Mouse (Mus musculus): ENCODE data around the gene Krtap3-1. TPM values are rescaled to one million over a fixed set of nuclear protein-coding genes. Genes with fewer than 3 reads are reported as not detected.

Krtap3-1 gene
- polyA plus RNA-seq, 1 experiment from 2014 or later, result not detected

Other genes with a start within 250 kb of the Krtap3-1 start
- gene Krt25, start 243.7 kb downstream of the Krtap3-1 start, polyA plus RNA-seq (2015; fragmentation: Nextera tagmentation; extraction: Ambion mirVana), result 0.08 TPM in 1 of 2 replicates, not detected in the other
- not detected in 2 replicates for gene Krt26, start 228.7 kb downstream of the Krtap3-1 start, polyA plus RNA-seq (2015; fragmentation: Nextera tagmentation; extraction: Ambion mirVana)
- not detected in 2 replicates for gene Krt27, start 215.5 kb downstream of the Krtap3-1 start, polyA plus RNA-seq (2015; fragmentation: Nextera tagmentation; extraction: Ambion mirVana)
- gene Krt28, start 191.7 kb downstream of the Krtap3-1 start, polyA plus RNA-seq (2015; fragmentation: Nextera tagmentation; extraction: Ambion mirVana), result 0.20 TPM in 1 of 2 replicates, not detected in the other
- 11.1 and 14.2 TPM in 2 replicates for gene Krt10, start 177.3 kb downstream of the Krtap3-1 start, polyA plus RNA-seq (2015; fragmentation: Nextera tagmentation; extraction: Ambion mirVana)
- gene Krt12, start 144.4 kb downstream of the Krtap3-1 start, polyA plus RNA-seq (2015; fragmentation: Nextera tagmentation; extraction: Ambion mirVana), result not detected in 2 replicates
- gene Krt20, start 128.5 kb downstream of the Krtap3-1 start, polyA plus RNA-seq (2015; fragmentation: Nextera tagmentation; extraction: Ambion mirVana), result 2.3 and 3.2 TPM in 2 replicates
- gene Krt23, start 73.5 kb downstream of the Krtap3-1 start, polyA plus RNA-seq (2015; fragmentation: Nextera tagmentation; extraction: Ambion mirVana), result 0.52 and 0.57 TPM in 2 replicates
- not detected in 2 replicates for gene Krt39, start 45.3 kb downstream of the Krtap3-1 start, polyA plus RNA-seq (2015; fragmentation: Nextera tagmentation; extraction: Ambion mirVana)
- not detected in 2 replicates for gene Krt40, start 23.5 kb downstream of the Krtap3-1 start, polyA plus RNA-seq (2015; fragmentation: Nextera tagmentation; extraction: Ambion mirVana)
- gene Krtap3-3, start 15.8 kb downstream of the Krtap3-1 start, polyA plus RNA-seq (2015; fragmentation: Nextera tagmentation; extraction: Ambion mirVana), result not detected in 2 replicates
- not detected in 2 replicates for gene Krtap3-2, start 9.8 kb downstream of the Krtap3-1 start, polyA plus RNA-seq (2015; fragmentation: Nextera tagmentation; extraction: Ambion mirVana)
- gene Gm11939, start 7.2 kb downstream of the Krtap3-1 start, polyA plus RNA-seq (2015; fragmentation: Nextera tagmentation; extraction: Ambion mirVana), result not detected in 2 replicates
- gene Krtap1-5, start 14.4 kb upstream of the Krtap3-1 start, polyA plus RNA-seq (2015; fragmentation: Nextera tagmentation; extraction: Ambion mirVana), result not detected in 2 replicates
- not detected in 2 replicates for gene Krtap1-4, start 17.0 kb upstream of the Krtap3-1 start, polyA plus RNA-seq (2015; fragmentation: Nextera tagmentation; extraction: Ambion mirVana)
- not detected in 2 replicates for gene Krtap1-3, start 24.7 kb upstream of the Krtap3-1 start, polyA plus RNA-seq (2015; fragmentation: Nextera tagmentation; extraction: Ambion mirVana)
- not detected in 2 replicates for gene Krtap9-3, start 31.5 kb upstream of the Krtap3-1 start, polyA plus RNA-seq (2015; fragmentation: Nextera tagmentation; extraction: Ambion mirVana)
- not detected in 2 replicates for gene Gm11938, start 36.7 kb upstream of the Krtap3-1 start, polyA plus RNA-seq (2015; fragmentation: Nextera tagmentation; extraction: Ambion mirVana)
- gene Gm11937, start 43.6 kb upstream of the Krtap3-1 start, polyA plus RNA-seq (2015; fragmentation: Nextera tagmentation; extraction: Ambion mirVana), result not detected in 2 replicates
- not detected in 2 replicates for gene Krtap2-4, start 48.2 kb upstream of the Krtap3-1 start, polyA plus RNA-seq (2015; fragmentation: Nextera tagmentation; extraction: Ambion mirVana)
- gene Gm11562, start 53.8 kb upstream of the Krtap3-1 start, polyA plus RNA-seq (2015; fragmentation: Nextera tagmentation; extraction: Ambion mirVana), result not detected in 2 replicates
- gene Krtap4-1, start 61.6 kb upstream of the Krtap3-1 start, polyA plus RNA-seq (2015; fragmentation: Nextera tagmentation; extraction: Ambion mirVana), result not detected in 2 replicates
- gene Krtap4-2, start 68.5 kb upstream of the Krtap3-1 start, polyA plus RNA-seq (2015; fragmentation: Nextera tagmentation; extraction: Ambion mirVana), result not detected in 2 replicates
- gene Krtap4-7, start 77.5 kb upstream of the Krtap3-1 start, polyA plus RNA-seq (2015; fragmentation: Nextera tagmentation; extraction: Ambion mirVana), result not detected in 2 replicates
- gene Gm11555, start 83.6 kb upstream of the Krtap3-1 start, polyA plus RNA-seq (2015; fragmentation: Nextera tagmentation; extraction: Ambion mirVana), result not detected in 2 replicates
- gene Gm11563, start 92.3 kb upstream of the Krtap3-1 start, polyA plus RNA-seq (2015; fragmentation: Nextera tagmentation; extraction: Ambion mirVana), result not detected in 2 replicates
- not detected in 2 replicates for gene Krtap4-6, start 99.3 kb upstream of the Krtap3-1 start, polyA plus RNA-seq (2015; fragmentation: Nextera tagmentation; extraction: Ambion mirVana)
- gene Gm14190, start 124.1 kb upstream of the Krtap3-1 start, polyA plus RNA-seq (2015; fragmentation: Nextera tagmentation; extraction: Ambion mirVana), result not detected in 2 replicates
- not detected in 2 replicates for gene Gm14180, start 167.7 kb upstream of the Krtap3-1 start, polyA plus RNA-seq (2015; fragmentation: Nextera tagmentation; extraction: Ambion mirVana)
- gene Gm11595, start 206.3 kb upstream of the Krtap3-1 start, polyA plus RNA-seq (2015; fragmentation: Nextera tagmentation; extraction: Ambion mirVana), result not detected in 2 replicates
- not detected in 2 replicates for gene Krtap4-8, start 214.1 kb upstream of the Krtap3-1 start, polyA plus RNA-seq (2015; fragmentation: Nextera tagmentation; extraction: Ambion mirVana)
- gene Krtap4-9, start 218.6 kb upstream of the Krtap3-1 start, polyA plus RNA-seq (2015; fragmentation: Nextera tagmentation; extraction: Ambion mirVana), result not detected in 2 replicates
- gene Gm11596, start 226.8 kb upstream of the Krtap3-1 start, polyA plus RNA-seq (2015; fragmentation: Nextera tagmentation; extraction: Ambion mirVana), result not detected in 2 replicates
- not detected in 2 replicates for gene Gm11569, start 232.3 kb upstream of the Krtap3-1 start, polyA plus RNA-seq (2015; fragmentation: Nextera tagmentation; extraction: Ambion mirVana)
- gene Gm11554, start 237.8 kb upstream of the Krtap3-1 start, polyA plus RNA-seq (2015; fragmentation: Nextera tagmentation; extraction: Ambion mirVana), result not detected in 2 replicates
- not detected in 2 replicates for gene Krtap4-13, start 243.3 kb upstream of the Krtap3-1 start, polyA plus RNA-seq (2015; fragmentation: Nextera tagmentation; extraction: Ambion mirVana)
- not detected in 2 replicates for gene Gm11564, start 249.0 kb upstream of the Krtap3-1 start, polyA plus RNA-seq (2015; fragmentation: Nextera tagmentation; extraction: Ambion mirVana)

Measured in heart, embryonic 13.5 days (tissue).